In genomic region chr1:74519875-74520274, GRCm38 (mm10) we compare ENCODE assay signal across 37 mouse cellular contexts. TPM values are rescaled to one million over a fixed set of nuclear protein-coding genes. Genes with fewer than 3 reads are reported as not detected.
"Had no signal": no experiment of that assay in that cellular context is flagged by ENCODE, and none has a peak within 500 bp of the region (broad histone marks: within the 10 kb centered on the region; RNA-seq: fewer than 3 reads in every experiment).

No protein-coding gene starts in this region.

- H3K4me1 ChIP-seq: heart, embryonic 10.5 days; heart, embryonic 12.5 days; heart, embryonic 13.5 days; heart, embryonic 15.5 days; hindbrain, embryonic 10.5 days; hindbrain, embryonic 12.5 days; hindbrain, embryonic 13.5 days; hindbrain, embryonic 15.5 days; intestine, embryonic 15.5 days; kidney, embryonic 15.5 days had no signal

- H3K27me3 ChIP-seq: heart, embryonic 12.5 days; heart, embryonic 13.5 days; heart, embryonic 15.5 days; hindbrain, embryonic 12.5 days; hindbrain, embryonic 13.5 days; hindbrain, embryonic 15.5 days; intestine, embryonic 15.5 days; kidney, embryonic 15.5 days had no signal

- H3K4me3 ChIP-seq: heart, embryonic 10.5 days; heart, embryonic 12.5 days; heart, embryonic 13.5 days; heart, embryonic 15.5 days; hindbrain, embryonic 10.5 days; hindbrain, embryonic 12.5 days; hindbrain, embryonic 13.5 days; hindbrain, embryonic 15.5 days; intestine, embryonic 15.5 days; kidney, embryonic 15.5 days; layer of hippocampus, adult 2 months; left cerebral cortex, adult 2 months had no signal

- DNase-seq: heart, postnatal 10 days; heart, postnatal 14 days; heart, postnatal 36 days; heart, postnatal 4 days; kidney, adult 11 months; kidney, adult 18-20 months; kidney, adult 2 months; kidney, adult 8-10 months; kidney, adult 9 months; kidney, postnatal 10 days; kidney, postnatal 14 days; kidney, postnatal 25 days; kidney, postnatal 36 days; kidney, postnatal 4 days; layer of hippocampus, adult 9-11 months; layer of hippocampus, postnatal 36 days had no signal

- H3K27ac ChIP-seq: heart, embryonic 10.5 days; heart, embryonic 13.5 days; heart, embryonic 15.5 days; hindbrain, embryonic 10.5 days; hindbrain, embryonic 12.5 days; hindbrain, embryonic 13.5 days; hindbrain, embryonic 14.5 days; hindbrain, embryonic 15.5 days; hindbrain, postnatal 0 days; intestine, embryonic 15.5 days; kidney, embryonic 15.5 days; kidney, postnatal 0 days; layer of hippocampus, adult 2 months; left cerebral cortex, adult 2 months had no signal

- H3K9me3 ChIP-seq: heart, embryonic 10.5 days; heart, embryonic 12.5 days; heart, embryonic 13.5 days; heart, embryonic 15.5 days; hindbrain, embryonic 10.5 days; hindbrain, embryonic 12.5 days; hindbrain, embryonic 13.5 days; hindbrain, embryonic 15.5 days; intestine, embryonic 15.5 days; kidney, embryonic 15.5 days had no signal

- ATAC-seq: hindbrain, embryonic 16.5 days; hindbrain, postnatal 0 days; inflammation-experienced regulatory T-cells, adult 6 months; intestine, embryonic 15.5 days; intestine, embryonic 16.5 days; intestine, postnatal 0 days had no signal

- H3K9ac ChIP-seq: heart, embryonic 12.5 days; heart, embryonic 13.5 days; heart, embryonic 15.5 days; hindbrain, embryonic 12.5 days; hindbrain, embryonic 13.5 days; hindbrain, embryonic 14.5 days; hindbrain, embryonic 15.5 days; intestine, embryonic 15.5 days; kidney, embryonic 15.5 days had no signal

RNA-seq across cellular contexts. Expression of gene Plcd4, which starts 22.8 kb away (rescaled TPM):
- total RNA-seq: heart, postnatal 10 days; heart, postnatal 14 days; heart, postnatal 25 days; heart, postnatal 36 days; hematopoietic stem cell, adult 5-6 weeks had no signal
